In the genomic region with DNA sequence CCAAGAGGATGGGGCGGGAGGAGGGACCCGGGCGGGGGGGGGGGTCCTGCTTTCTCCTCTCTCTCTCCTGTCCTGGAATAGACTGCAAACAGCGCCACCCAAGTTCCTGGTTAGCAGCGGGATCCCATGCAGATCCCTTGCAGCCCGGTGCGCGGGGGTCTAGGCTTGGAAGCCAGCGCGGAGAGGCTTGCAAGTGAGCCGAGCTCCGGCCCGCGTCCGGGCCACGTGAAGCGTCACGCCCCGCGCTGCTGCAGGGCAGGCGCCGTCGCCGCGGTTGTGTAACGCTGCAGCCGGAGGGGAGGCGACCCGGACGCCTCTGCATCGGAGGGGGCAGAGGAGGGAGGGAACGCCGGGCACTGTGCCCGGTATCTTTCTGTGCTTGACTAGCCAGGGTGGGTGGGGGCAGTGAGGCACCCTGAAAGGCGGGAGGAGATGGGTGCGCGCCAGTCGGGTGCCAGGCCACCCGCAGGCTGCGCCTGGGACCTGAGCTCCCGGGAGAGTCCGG, we compare ENCODE assay signal across 8 mouse cellular contexts. TPM values are rescaled to one million over a fixed set of nuclear protein-coding genes. Genes with fewer than 3 reads are reported as not detected.
DNase-seq lines count a peak whose midpoint lies in the region; ATAC-seq lines count a peak whose summit lies in the region.

No protein-coding gene starts in this region.

- peaks cover 12% of the 10 kb centered on the region; the same call in 1 of the 2 replicates for H3K4me1 ChIP-seq in hindbrain, embryonic 14.5 days (replicated peaks; ENCODE audit: control insufficient read depth, insufficient read depth, low read length)

- ATAC-seq in hindbrain, embryonic 14.5 days (ENCODE audit: low FRiP score): peak; percentile 85

- peak overlapping the region; percentile 87 for H3K27ac ChIP-seq in hindbrain, embryonic 14.5 days

- peak overlapping the region; percentile 72 for H3K9ac ChIP-seq in hindbrain, embryonic 14.5 days

- peak overlapping the region; percentile 97 for H3K4me2 ChIP-seq in hindbrain, embryonic 14.5 days (replicated peaks)

- WGBS in hindbrain, embryonic 14.5 days: under 1% methylated on average over 39 of the region's 42 CpGs

- H3K27me3 ChIP-seq in hindbrain, embryonic 14.5 days (ENCODE audit: control insufficient read depth, insufficient read depth, low read length): peaks cover 16% of the 10 kb centered on the region; the same call in 1 of the 2 replicates

- H3K36me3 ChIP-seq in hindbrain, embryonic 14.5 days (replicated peaks; ENCODE audit: control insufficient read depth, insufficient read depth): no peaks in the 10 kb centered on the region

- no peaks in the 10 kb centered on the region for H3K9me3 ChIP-seq in hindbrain, embryonic 14.5 days (ENCODE audit: control insufficient read depth, low read length)

- peak; percentile 99 for DNase-seq in Muller cell, postnatal 12 days (ENCODE audit: inconsistent ontology term)
- peak; percentile 87 to 90 for DNase-seq in cerebellum, postnatal 10 days
- peak; percentile 86 to 89 for DNase-seq in frontal cortex, postnatal 25 days (ENCODE audit: low spot score in 2 of 2)
- peak; percentile 81 for DNase-seq in hindbrain, embryonic 14.5 days (ENCODE audit: low spot score)
- peak; percentile 96 for DNase-seq in left cerebral cortex, adult 11 months (ENCODE audit: low spot score)
- peak; percentile 96 for DNase-seq in lung, postnatal 25 days (ENCODE audit: low spot score)
- peak; percentile 94 for DNase-seq in ovary, postnatal 36 days (ENCODE audit: low spot score)
- DNase-seq in thymus, postnatal 14 days: peak; percentile 59

- peak overlapping the region; percentile 64 for H3K4me3 ChIP-seq in hindbrain, embryonic 14.5 days (replicated peaks; ENCODE audit: low read length)

RNA-seq across cellular contexts. Expression of a gene that starts 1.2 kb away (rescaled TPM):
- 4.8 and 5.8 TPM in 2 replicates for polyA plus RNA-seq in hindbrain, embryonic 14.5 days (2014; fragmentation: Nextera tagmentation; extraction: Ambion mirVana)

Comparison
In these comparisons a context has a peak if more than half of its experiments do, and no peak if none do; other contexts are left out.
1. Peak in every context shown above with its lines: DNase-seq, ATAC-seq, H3K4me3 ChIP-seq and H3K27ac ChIP-seq.